Mouse (Mus musculus) lung, adult 2 months (tissue): ENCODE data around the gene Emc10.

Source experiments
- CTCF ChIP-seq: fragments of 200-500 bp; IDR thresholded peaks from 2 replicates; pipeline ENCODE4 v1.5.1; 2011; ENCODE audit warnings: mild to moderate bottlenecking, low read length, control low read depth; ENCODE audit not compliant: insufficient read depth
- POLR2A ChIP-seq: fragments of 200-500 bp; IDR thresholded peaks from 2 replicates; pipeline ENCODE4 v1.6.1; 2011; ENCODE audit warnings: low read depth, mild to moderate bottlenecking, control low read depth, low read length, borderline replicate concordance; ENCODE audit errors: extremely low read depth

- TF ChIP-seq POLR2A (no peak), CTCF (no peak)
Measured at GRCm38 (mm10) chr7:44441180-44441579, 55.1 kb downstream of the Emc10 start.
